Mouse (Mus musculus): ENCODE results near the gene Znrf1. TPM values are rescaled to one million over a fixed set of nuclear protein-coding genes. Genes with fewer than 3 reads are reported as not detected.

Gene Znrf1
- total RNA-seq, 2 experiments from 2014 or later = 39.3 to 73.4 TPM

- no peak for ATAC-seq (ENCODE audit: poor library complexity, severe bottlenecking)
These were observed 91.0 kb downstream of the Znrf1 start for GRCm38 (mm10) chr8:111626933-111627332.

- no peak for ATAC-seq (ENCODE audit: poor library complexity, severe bottlenecking)
These were observed 92.0 kb downstream of the Znrf1 start for GRCm38 (mm10) chr8:111627923-111628322.

- ATAC-seq (ENCODE audit: poor library complexity, severe bottlenecking) = no peak
These were observed 92.5 kb downstream of the Znrf1 start for GRCm38 (mm10) chr8:111628401-111628800.

GRCm38 (mm10) chr8:111628894-111629501 is 93.1 kb downstream of the Znrf1 start:
- ATAC-seq (ENCODE audit: poor library complexity, severe bottlenecking) = 0 out of 2 replicates have a peak, but pooled peaks have one; percentile 8

GRCm38 (mm10) chr8:111630105-111630521 is 94.2 kb downstream of the Znrf1 start, which contains the start of gene Ldhd:
Gene Ldhd, minus strand, starts transcription at chr8:111630374.
- ATAC-seq (ENCODE audit: poor library complexity, severe bottlenecking) = peak; percentile 70

- ATAC-seq (ENCODE audit: poor library complexity, severe bottlenecking) = no peak
These were observed 95.7 kb downstream of the Znrf1 start for GRCm38 (mm10) chr8:111631589-111631988.

- no peak for ATAC-seq (ENCODE audit: poor library complexity, severe bottlenecking)
These were observed 97.1 kb downstream of the Znrf1 start for GRCm38 (mm10) chr8:111632976-111633375.

GRCm38 (mm10) chr8:111638086-111638485 is 102.2 kb downstream of the Znrf1 start:
- no peak for ATAC-seq (ENCODE audit: poor library complexity, severe bottlenecking)

GRCm38 (mm10) chr8:111641064-111641463 is 105.2 kb downstream of the Znrf1 start:
- ATAC-seq (ENCODE audit: poor library complexity, severe bottlenecking) = no peak

GRCm38 (mm10) chr8:111642496-111642895 is 106.6 kb downstream of the Znrf1 start:
- ATAC-seq (ENCODE audit: poor library complexity, severe bottlenecking) = peak; percentile 8; the same call in 1 of the 2 replicates

GRCm38 (mm10) chr8:111642939-111643263 is 107.0 kb downstream of the Znrf1 start:
- ATAC-seq (ENCODE audit: poor library complexity, severe bottlenecking) = peak; percentile 28

GRCm38 (mm10) chr8:111643264-111644141 is 107.6 kb downstream of the Znrf1 start, which contains the start of gene Zfp1:
Gene Zfp1, plus strand, starts transcription at chr8:111643401.
- peak; percentile 90 for ATAC-seq (ENCODE audit: poor library complexity, severe bottlenecking)

GRCm38 (mm10) chr8:111644286-111645051 is 108.6 kb downstream of the Znrf1 start:
- peak; percentile 39 for ATAC-seq (ENCODE audit: poor library complexity, severe bottlenecking)

GRCm38 (mm10) chr8:111645715-111646114 is 109.8 kb downstream of the Znrf1 start:
- ATAC-seq (ENCODE audit: poor library complexity, severe bottlenecking) = no peak

GRCm38 (mm10) chr8:111648834-111649233 is 112.9 kb downstream of the Znrf1 start:
- ATAC-seq (ENCODE audit: poor library complexity, severe bottlenecking) = no peak

- ATAC-seq (ENCODE audit: poor library complexity, severe bottlenecking) = no peak
These were observed 114.8 kb downstream of the Znrf1 start for GRCm38 (mm10) chr8:111650651-111651050.

- ATAC-seq (ENCODE audit: poor library complexity, severe bottlenecking) = no peak
These were observed 117.6 kb downstream of the Znrf1 start for GRCm38 (mm10) chr8:111653524-111653923.

GRCm38 (mm10) chr8:111657312-111657854 is 121.5 kb downstream of the Znrf1 start:
- ATAC-seq (ENCODE audit: poor library complexity, severe bottlenecking) = no peak

- peak; percentile 58 for ATAC-seq (ENCODE audit: poor library complexity, severe bottlenecking)
These were observed 123.0 kb downstream of the Znrf1 start for GRCm38 (mm10) chr8:111658819-111659423.

GRCm38 (mm10) chr8:111662473-111662872 is 126.6 kb downstream of the Znrf1 start:
- peak; percentile 93 for ATAC-seq (ENCODE audit: poor library complexity, severe bottlenecking)

All from megakaryocyte, adult 5-6 weeks (primary cell).